Mouse (Mus musculus) cerebellum, adult 2 months (tissue): ENCODE results near the gene Olfr177. TPM values are rescaled to one million over a fixed set of nuclear protein-coding genes. Genes with fewer than 3 reads are reported as not detected.

ENCODE experiments used
- DNase-seq, 2 experiments: peaks; one replicate each; pipeline ENCODE4 v3.0.0; 2021
- H3K27ac ChIP-seq: fragments of 200-500 bp; 2 replicates; pipeline ENCODE4 v1.5.1; 2012; ENCODE audit warnings: low read length, control low read depth, inconsistent platforms; ENCODE audit not compliant: insufficient read depth
- H3K27me3 ChIP-seq: fragments of 200-500 bp; 2 replicates; pipeline ENCODE4 v1.6.1; 2012; ENCODE audit warnings: inconsistent platforms, mild to moderate bottlenecking, low read length, moderate library complexity; ENCODE audit not compliant: control insufficient read depth, insufficient read depth
- H3K4me1 ChIP-seq: fragments of 200-500 bp; 2 replicates; pipeline ENCODE4 v1.6.1; 2011; ENCODE audit warnings: low read length; ENCODE audit not compliant: control insufficient read depth, insufficient read depth
- H3K4me3 ChIP-seq: fragments of 200-500 bp; replicated peaks from 2 replicates; pipeline ENCODE3; 2011; ENCODE audit warnings: mild to moderate bottlenecking, low read depth, low read length, control low read depth; ENCODE audit not compliant: insufficient read depth
- CTCF ChIP-seq: fragments of 200-500 bp; IDR thresholded peaks from 2 replicates; pipeline ENCODE4 v1.5.1; 2011; ENCODE audit warnings: low read depth, mild to moderate bottlenecking, control low read depth, low read length, moderate library complexity, borderline replicate concordance; ENCODE audit not compliant: insufficient read depth
- POLR2A ChIP-seq: fragments of 200-500 bp; IDR thresholded peaks from 2 replicates; pipeline ENCODE4 v1.6.1; 2011; ENCODE audit warnings: low read length, control low read depth, borderline replicate concordance; ENCODE audit not compliant: insufficient read depth
- WGBS: fragments of 180-500 bp; shearing (Covaris S2); methylation state at CpG from one replicate; pipeline ENCODE4 v1.1.7; 2018; 5-methylcytosine and 5-hydroxymethylcytosine counted together
- polyA plus RNA-seq: library from polyadenylated mRNA; depleted of rRNA; stranded (reverse); fragments of >200 nt; gene quantifications from 2 replicates; pipeline ENCODE4 v1.2.3, GENCODE M21; 2012; rRNA removed

Gene Olfr177
- polyA plus RNA-seq, result not detected in 2 replicates

DNA sequence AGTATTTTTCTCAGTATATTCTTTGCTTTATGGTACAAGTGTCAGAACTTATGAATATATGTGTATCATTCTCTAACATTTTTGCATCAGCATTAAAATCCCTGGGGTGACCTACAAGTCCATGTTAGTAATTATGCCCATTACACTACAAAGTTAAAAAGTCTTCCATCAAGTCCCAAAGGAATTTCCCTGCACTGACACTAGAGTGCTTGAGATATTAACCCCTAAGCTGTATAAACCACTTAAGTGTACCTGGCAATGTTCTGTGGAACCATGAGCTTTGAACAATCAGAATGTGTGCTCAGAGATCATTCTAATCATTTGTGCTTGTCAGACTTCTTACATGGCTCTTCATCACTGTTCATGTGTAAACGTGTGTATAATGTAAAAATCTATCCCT, at the start of gene Olfr177:
TSS of gene Olfr177 (minus strand) at position 101 of the 400 bp plus-strand sequence.
- Histone ChIP-seq H3K27ac (no peak within 1 kb of the TSS), H3K27me3 (no peaks in the 10 kb centered on the region), H3K4me1 (no peaks in the 10 kb centered on the region), H3K4me3 (no peak within 1 kb of the TSS)
- 51% methylated on average over 1 of the region's 1 CpGs for WGBS
- DNase-seq, result no peak
- TF ChIP-seq POLR2A (no peak), CTCF (no peak)

DNA sequence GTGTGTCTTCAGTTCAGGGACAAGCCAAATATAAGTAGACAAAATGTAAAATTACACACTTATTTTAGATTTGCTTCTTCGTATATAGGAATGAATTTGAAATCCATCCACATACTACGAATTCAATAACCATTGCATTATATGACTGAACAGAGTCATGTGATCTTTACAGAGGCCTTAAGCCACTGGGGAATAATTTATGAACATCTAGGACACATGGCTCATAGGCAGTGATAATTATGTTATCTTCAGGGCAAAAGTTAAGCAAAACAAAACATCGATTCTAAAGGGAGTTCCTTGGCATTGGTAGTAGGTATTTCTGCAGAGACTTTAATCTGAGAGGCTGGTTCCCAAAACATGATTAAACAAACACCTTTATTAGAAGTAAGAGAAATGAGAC, 17.4 kb upstream of the Olfr177 start, which contains the start of gene Olfr178:
TSS of gene Olfr178 (minus strand) at position 101 of the 400 bp plus-strand sequence.
- Histone ChIP-seq H3K27me3 (no peaks in the 10 kb centered on the region), H3K4me3 (no peak within 1 kb of the TSS), H3K27ac (no peak within 1 kb of the TSS), H3K4me1 (no peaks in the 10 kb centered on the region)
- DNase-seq, result no peak
- TF ChIP-seq CTCF (no peak), POLR2A (no peak)
- 88% methylated on average over 3 of the region's 3 CpGs for WGBS

- no peak for DNase-seq
- TF ChIP-seq POLR2A, result no peak
- TF ChIP-seq CTCF, result no peak
- H3K4me3 ChIP-seq, result no peak overlapping the region
- H3K27me3 ChIP-seq, result no peaks in the 10 kb centered on the region
- H3K4me1 ChIP-seq, result no peaks in the 10 kb centered on the region
- no peak overlapping the region for H3K27ac ChIP-seq
- 94% methylated on average over 2 of the region's 2 CpGs for WGBS
Observed at GRCm38 (mm10) chr16:58884416-58884815, 9.8 kb upstream of the Olfr177 start.

- 69% methylated on average over 1 of the region's 1 CpGs for WGBS
- Histone ChIP-seq H3K4me1 (no peaks in the 10 kb centered on the region), H3K4me3 (no peak overlapping the region), H3K27me3 (no peaks in the 10 kb centered on the region), H3K27ac (no peak overlapping the region)
- TF ChIP-seq CTCF, result no peak
- DNase-seq, result no peak
Observed at GRCm38 (mm10) chr16:58861479-58861878, 13.1 kb downstream of the Olfr177 start.

- H3K27ac ChIP-seq, result no peak overlapping the region
- TF ChIP-seq CTCF (no peak), POLR2A (no peak)
- WGBS, result 88% methylated on average over 2 of the region's 2 CpGs
Observed at GRCm38 (mm10) chr16:58860032-58860737, 14.4 kb downstream of the Olfr177 start.

GRCm38 (mm10) chr16:58826732-58827319, 47.7 kb downstream of the Olfr177 start, which contains the start of gene Olfr175-ps1:
TSS of gene Olfr175-ps1 (minus strand) at chr16:58826782.
- Histone ChIP-seq H3K27me3 (no peaks in the 10 kb centered on the region), H3K27ac (no peak within 1 kb of the TSS), H3K4me1 (no peaks in the 10 kb centered on the region), H3K4me3 (no peak within 1 kb of the TSS)
- 89% methylated on average over 1 of the region's 1 CpGs for WGBS
- TF ChIP-seq POLR2A (no peak), CTCF (no peak)
- DNase-seq, result no peak

More at GRCm38 (mm10) chr16:58860032-58860737, 14.4 kb downstream of the Olfr177 start:
- H3K4me3 ChIP-seq, result no peak overlapping the region
- H3K4me1 ChIP-seq, result no peaks in the 10 kb centered on the region
- DNase-seq, result no peak
- no peaks in the 10 kb centered on the region for H3K27me3 ChIP-seq

Other genes starting within 250 kb of the Olfr177 start
- gene E330017A01Rik, start 236.0 kb downstream of the Olfr177 start, polyA plus RNA-seq, result not detected in 2 replicates
- 40.9 and 44.4 TPM in 2 replicates for gene Cpox, start 204.5 kb downstream of the Olfr177 start, polyA plus RNA-seq
- 0.06 TPM in 1 of 2 replicates, not detected in the other for gene Gpr15, start 155.7 kb downstream of the Olfr177 start, polyA plus RNA-seq
- gene Cldnd1, start 146.9 kb downstream of the Olfr177 start, polyA plus RNA-seq, result 134 and 137 TPM in 2 replicates
- gene Olfr172, start 111.6 kb downstream of the Olfr177 start, polyA plus RNA-seq, result not detected in 2 replicates
- not detected in 2 replicates for gene Olfr173, start 74.5 kb downstream of the Olfr177 start, polyA plus RNA-seq
- gene Olfr175-ps1, start 48.0 kb downstream of the Olfr177 start, polyA plus RNA-seq, result not detected in 2 replicates
- not detected in 2 replicates for gene Olfr178, start 17.3 kb upstream of the Olfr177 start, polyA plus RNA-seq
- not detected in 2 replicates for gene Olfr181, start 54.0 kb upstream of the Olfr177 start, polyA plus RNA-seq
- not detected in 2 replicates for gene Olfr180, start 54.6 kb upstream of the Olfr177 start, polyA plus RNA-seq
- gene Olfr183, start 120.6 kb upstream of the Olfr177 start, polyA plus RNA-seq, result not detected in 2 replicates
- gene Olfr186, start 155.5 kb upstream of the Olfr177 start, polyA plus RNA-seq, result not detected in 2 replicates
- not detected in 2 replicates for gene Olfr187, start 165.0 kb upstream of the Olfr177 start, polyA plus RNA-seq
- gene Olfr190, start 203.2 kb upstream of the Olfr177 start, polyA plus RNA-seq, result not detected in 2 replicates
- gene Olfr191, start 215.1 kb upstream of the Olfr177 start, polyA plus RNA-seq, result not detected in 2 replicates
- gene Olfr193, start 237.1 kb upstream of the Olfr177 start, polyA plus RNA-seq, result not detected in 2 replicates
- gene Olfr194, start 246.3 kb upstream of the Olfr177 start, polyA plus RNA-seq, result not detected in 2 replicates